Mouse (Mus musculus): ENCODE measurements at regions not wholly inside any gene's neighbourhood (a gene's known extent, or its start where the extent isn't known, plus 50 kb on each side); places are given as distances from the start of the nearest gene placed in this dataset.

DNA sequence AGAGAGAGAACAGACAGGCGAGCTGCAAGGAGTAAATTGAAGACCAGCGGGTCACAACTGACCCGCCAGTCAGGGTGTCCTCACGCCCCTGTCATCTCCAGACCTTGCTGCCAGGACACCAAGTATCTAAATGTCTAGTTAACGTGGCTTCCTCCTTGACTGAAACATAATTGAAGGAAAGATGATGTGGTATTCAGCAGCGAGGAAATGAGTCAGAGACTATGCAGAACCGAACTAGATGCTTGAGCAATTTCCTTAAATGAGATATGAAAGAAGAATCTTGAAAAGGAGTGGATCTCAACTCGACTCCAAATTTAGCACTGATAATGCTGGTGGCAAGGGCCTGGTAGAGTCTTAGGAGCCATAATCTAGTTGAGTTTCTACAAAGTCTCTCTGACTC lies 329.3 kb upstream of the Fam92a start:
- H3K36me3 ChIP-seq, result no peaks in the 10 kb centered on the region

DNA sequence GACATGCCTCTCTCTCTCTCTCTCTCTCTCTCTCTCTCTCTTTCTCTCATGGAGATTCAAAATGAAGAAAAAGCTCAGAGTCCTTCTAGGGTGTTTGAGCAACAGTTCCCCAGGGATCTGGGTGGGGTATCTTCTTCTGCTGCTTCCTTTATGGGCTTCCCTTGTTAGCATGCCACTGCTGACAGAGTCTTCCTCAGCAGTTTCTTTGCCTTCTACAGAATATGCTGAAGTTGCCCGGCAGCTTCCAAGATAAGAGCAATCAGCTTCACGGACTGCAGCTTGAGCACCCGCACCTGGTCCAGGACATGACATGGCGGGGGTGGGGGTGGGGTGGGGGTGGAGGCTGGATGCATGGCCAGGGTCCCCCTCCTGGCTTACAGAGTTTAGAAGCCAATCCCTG lies 326.6 kb upstream of the Fam92a start:
- no peaks in the 10 kb centered on the region for H3K4me1 ChIP-seq
- H3K9ac ChIP-seq, result no peak overlapping the region
- no peaks in the 10 kb centered on the region for H3K9me3 ChIP-seq (replicated peaks)
- H3K4me2 ChIP-seq, result no peak overlapping the region
- H3K4me3 ChIP-seq (replicated peaks), result no peak overlapping the region
- no peaks in the 10 kb centered on the region for H3K27me3 ChIP-seq
- no peak overlapping the region for H3K27ac ChIP-seq
- no peaks in the 10 kb centered on the region for H3K36me3 ChIP-seq
- no peak for ATAC-seq (replicated peaks; ENCODE audit: low FRiP score)
- WGBS, result 71% methylated on average over 4 of the region's 4 CpGs

More for the DNA sequence above, 329.3 kb upstream of the Fam92a start:
- no peak overlapping the region for H3K4me2 ChIP-seq
- no peaks in the 10 kb centered on the region for H3K27me3 ChIP-seq
- no peak overlapping the region for H3K9ac ChIP-seq
- no peak for ATAC-seq (replicated peaks; ENCODE audit: low FRiP score)
- no peaks in the 10 kb centered on the region for H3K4me1 ChIP-seq
- H3K4me3 ChIP-seq (replicated peaks), result no peak overlapping the region
- H3K27ac ChIP-seq, result no peak overlapping the region
- WGBS, result 80% methylated on average over 8 of the region's 8 CpGs
- no peaks in the 10 kb centered on the region for H3K9me3 ChIP-seq (replicated peaks)

DNA sequence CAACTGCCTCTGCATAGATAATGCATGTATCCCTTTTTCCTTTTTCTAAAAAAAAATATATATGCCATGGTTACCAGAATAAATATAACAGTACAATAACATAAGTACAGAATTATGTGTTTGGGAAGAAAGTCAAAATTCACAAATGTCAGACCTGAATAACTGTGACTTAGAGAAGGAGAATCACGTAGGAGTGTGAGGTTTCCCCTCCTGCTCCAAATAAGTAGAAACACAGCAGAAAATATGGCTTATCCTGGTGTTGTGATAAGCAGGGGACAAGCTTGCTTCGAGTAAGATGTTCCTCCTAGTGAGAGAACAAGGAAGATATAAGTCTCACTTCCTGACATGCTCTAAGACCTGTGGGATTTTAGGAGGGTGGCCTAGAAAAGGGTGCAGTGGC lies 320.7 kb upstream of the Fam92a start:
- no peak for ATAC-seq (replicated peaks; ENCODE audit: low FRiP score)
- Histone ChIP-seq H3K4me1 (no peaks in the 10 kb centered on the region), H3K9me3 (replicated peaks) (no peaks in the 10 kb centered on the region), H3K4me3 (replicated peaks) (no peak overlapping the region), H3K36me3 (no peaks in the 10 kb centered on the region), H3K27me3 (no peaks in the 10 kb centered on the region), H3K4me2 (no peak overlapping the region), H3K9ac (no peak overlapping the region), H3K27ac (no peak overlapping the region)
- 66% methylated on average over 2 of the region's 2 CpGs for WGBS

DNA sequence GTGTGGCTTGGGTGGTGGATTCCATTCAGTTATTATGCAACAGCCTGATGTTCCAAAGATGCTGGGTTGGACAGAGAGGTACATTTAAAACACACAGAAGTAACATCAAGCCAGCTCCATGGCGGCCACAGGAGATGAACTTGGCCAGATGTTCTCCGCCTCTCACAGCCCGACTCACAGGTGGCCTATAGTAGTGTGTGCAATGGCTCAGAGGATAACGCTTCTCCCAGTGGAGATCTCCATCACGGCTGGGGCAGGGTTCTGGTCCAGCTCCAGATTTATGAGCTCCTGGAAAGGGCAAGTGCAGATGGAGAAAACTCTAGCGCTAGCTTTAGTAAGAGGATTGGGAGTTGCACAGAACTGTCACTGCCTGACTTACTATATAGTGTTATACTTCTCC lies 319.5 kb upstream of the Fam92a start:
- Histone ChIP-seq H3K36me3 (no peaks in the 10 kb centered on the region), H3K4me3 (replicated peaks) (no peak overlapping the region), H3K4me2 (no peak overlapping the region), H3K9ac (no peak overlapping the region), H3K9me3 (replicated peaks) (no peaks in the 10 kb centered on the region), H3K27me3 (no peaks in the 10 kb centered on the region), H3K4me1 (no peaks in the 10 kb centered on the region), H3K27ac (no peak overlapping the region)
- ATAC-seq (replicated peaks; ENCODE audit: low FRiP score), result no peak
- 65% methylated on average over 6 of the region's 6 CpGs for WGBS

DNA sequence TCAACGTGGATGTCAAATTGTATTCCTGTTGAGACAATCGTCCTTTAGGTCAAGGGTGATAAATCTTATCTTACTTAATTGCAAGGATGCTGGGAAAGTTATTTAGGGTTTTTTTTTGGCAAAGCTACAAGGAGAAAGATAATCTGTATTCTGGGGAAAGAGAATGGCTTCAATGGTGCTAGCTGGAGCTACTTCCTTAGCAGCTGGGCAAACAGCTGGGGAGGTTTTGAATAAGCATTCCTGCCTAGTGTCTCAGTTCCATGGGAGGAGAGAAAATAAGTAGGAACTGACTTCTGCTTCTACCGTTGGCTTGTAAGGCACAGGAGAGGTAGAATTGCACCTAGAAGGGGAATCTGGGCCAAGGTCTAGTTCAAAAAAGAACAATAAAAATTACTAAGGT lies 318.3 kb upstream of the Fam92a start:
- Histone ChIP-seq H3K27me3 (no peaks in the 10 kb centered on the region), H3K27ac (no peak overlapping the region), H3K9me3 (replicated peaks) (no peaks in the 10 kb centered on the region), H3K4me2 (no peak overlapping the region), H3K36me3 (no peaks in the 10 kb centered on the region), H3K4me3 (replicated peaks) (no peak overlapping the region), H3K4me1 (no peaks in the 10 kb centered on the region), H3K9ac (no peak overlapping the region)
- WGBS, result 43% methylated on average over 3 of the region's 3 CpGs
- no peak for ATAC-seq (replicated peaks; ENCODE audit: low FRiP score)

DNA sequence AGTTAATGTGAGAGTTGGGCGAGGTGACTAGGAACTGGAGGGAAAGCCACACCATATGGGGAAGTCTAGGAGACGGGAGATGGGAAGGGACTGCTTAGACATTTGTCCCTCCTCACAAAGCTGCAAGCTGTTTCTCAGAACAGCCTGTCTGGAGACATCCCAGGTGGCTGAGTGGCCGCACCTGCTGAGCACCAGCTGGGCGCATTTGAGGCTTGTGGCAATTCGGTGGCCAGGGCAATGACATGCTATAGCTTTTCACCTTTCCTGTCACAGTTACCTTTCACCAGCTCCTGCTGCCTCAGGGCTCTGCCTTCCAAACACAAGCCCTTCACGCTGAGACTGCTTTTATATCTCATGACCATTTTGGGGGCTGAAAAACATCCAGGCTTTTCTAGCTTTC lies 317.5 kb upstream of the Fam92a start:
- Histone ChIP-seq H3K36me3 (no peaks in the 10 kb centered on the region), H3K4me2 (no peak overlapping the region), H3K9me3 (replicated peaks) (no peaks in the 10 kb centered on the region), H3K4me1 (no peaks in the 10 kb centered on the region), H3K27ac (no peak overlapping the region), H3K4me3 (replicated peaks) (no peak overlapping the region), H3K9ac (no peak overlapping the region), H3K27me3 (no peaks in the 10 kb centered on the region)
- no peak for ATAC-seq (replicated peaks; ENCODE audit: low FRiP score)
- WGBS, result 60% methylated on average over 6 of the region's 6 CpGs

DNA sequence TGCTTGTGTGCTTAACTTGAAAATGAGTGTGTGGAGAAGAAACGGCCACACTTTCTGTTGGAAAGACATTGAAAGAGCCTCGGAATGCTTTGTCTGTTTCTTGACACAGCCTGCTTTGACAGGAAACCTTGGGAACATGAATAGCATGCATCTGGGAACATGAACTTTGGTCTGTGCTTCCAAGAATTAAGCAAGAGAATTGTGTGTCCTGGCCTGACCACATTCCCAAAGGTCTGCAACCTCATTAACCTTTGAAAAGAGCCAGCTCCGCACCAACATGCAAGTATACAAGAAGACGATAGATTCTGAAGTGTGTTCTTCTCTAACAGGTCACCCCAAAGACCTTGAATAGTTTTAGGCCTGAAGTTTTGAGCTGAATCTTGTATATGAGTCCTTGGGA lies 309.7 kb upstream of the Fam92a start:
- H3K27ac ChIP-seq, result no peak overlapping the region
- no peaks in the 10 kb centered on the region for H3K4me1 ChIP-seq
- H3K36me3 ChIP-seq, result no peaks in the 10 kb centered on the region
- no peak overlapping the region for H3K4me2 ChIP-seq
- no peaks in the 10 kb centered on the region for H3K27me3 ChIP-seq
- no peak overlapping the region for H3K9ac ChIP-seq
- 82% methylated on average over 4 of the region's 4 CpGs for WGBS
- ATAC-seq (replicated peaks; ENCODE audit: low FRiP score), result no peak
- H3K9me3 ChIP-seq (replicated peaks), result no peaks in the 10 kb centered on the region
- H3K4me3 ChIP-seq (replicated peaks), result no peak overlapping the region

DNA sequence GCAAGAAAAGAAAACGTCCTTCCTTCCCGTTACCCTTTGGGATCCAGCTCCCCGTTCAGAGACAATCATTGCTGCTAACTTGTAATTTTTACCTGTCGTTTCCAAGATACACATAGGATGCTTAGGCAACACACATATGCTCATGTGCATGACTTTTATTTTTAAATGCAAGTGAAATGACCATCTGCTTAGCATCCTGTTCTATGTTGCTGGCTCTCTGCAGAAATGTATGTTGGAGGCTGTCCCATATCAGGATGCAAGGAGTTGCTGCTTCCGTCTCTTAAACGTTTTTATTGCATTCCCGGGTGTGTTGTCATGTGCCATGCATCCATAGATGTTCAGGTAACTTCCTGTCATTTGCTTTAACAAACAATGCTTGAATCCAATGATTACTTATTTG lies 304.9 kb upstream of the Fam92a start:
- no peak overlapping the region for H3K9ac ChIP-seq
- H3K9me3 ChIP-seq (replicated peaks), result no peaks in the 10 kb centered on the region
- H3K4me1 ChIP-seq, result no peaks in the 10 kb centered on the region
- no peak overlapping the region for H3K4me2 ChIP-seq
- no peak for ATAC-seq (replicated peaks; ENCODE audit: low FRiP score)
- no peaks in the 10 kb centered on the region for H3K27me3 ChIP-seq
- H3K36me3 ChIP-seq, result no peaks in the 10 kb centered on the region
- no peak overlapping the region for H3K27ac ChIP-seq
- no peak overlapping the region for H3K4me3 ChIP-seq (replicated peaks)
- 72% methylated on average over 7 of the region's 7 CpGs for WGBS

DNA sequence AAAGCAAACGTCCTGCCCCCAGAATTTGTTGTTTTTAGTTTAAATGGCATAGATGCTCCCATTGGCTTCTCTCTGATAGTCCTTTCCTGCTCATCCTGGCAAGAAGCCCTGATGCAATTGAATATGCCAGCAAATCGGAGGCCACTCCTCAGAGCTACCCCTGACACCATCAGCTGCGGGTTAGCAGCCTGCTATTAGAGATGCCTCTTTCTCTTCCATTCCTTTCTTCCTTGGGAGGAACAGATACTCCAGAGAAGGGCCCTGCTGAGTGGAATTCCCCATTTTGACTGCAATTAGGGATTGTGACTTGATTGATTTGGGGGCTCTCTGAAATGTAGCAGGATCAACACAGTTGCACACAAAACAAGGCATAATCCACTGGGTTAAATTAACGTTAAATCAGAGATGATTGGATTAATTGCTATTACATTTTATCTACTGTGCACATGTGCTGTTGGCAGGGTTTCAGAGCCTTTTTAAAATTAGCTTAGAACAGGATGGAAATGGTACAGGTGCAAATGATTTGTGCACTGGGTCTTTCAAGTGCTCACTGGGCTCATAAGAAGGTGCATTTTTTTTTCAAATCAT lies 303.3 kb upstream of the Fam92a start:
- ATAC-seq (replicated peaks; ENCODE audit: low FRiP score), result no peak
- WGBS, result 64% methylated on average over 4 of the region's 4 CpGs
- H3K27me3 ChIP-seq, result no peaks in the 10 kb centered on the region
- no peak overlapping the region for H3K9ac ChIP-seq
- H3K4me3 ChIP-seq (replicated peaks), result no peak overlapping the region
- H3K4me1 ChIP-seq, result no peaks in the 10 kb centered on the region
- no peak overlapping the region for H3K27ac ChIP-seq
- no peaks in the 10 kb centered on the region for H3K9me3 ChIP-seq (replicated peaks)
- H3K36me3 ChIP-seq, result no peaks in the 10 kb centered on the region
- H3K4me2 ChIP-seq, result no peak overlapping the region

DNA sequence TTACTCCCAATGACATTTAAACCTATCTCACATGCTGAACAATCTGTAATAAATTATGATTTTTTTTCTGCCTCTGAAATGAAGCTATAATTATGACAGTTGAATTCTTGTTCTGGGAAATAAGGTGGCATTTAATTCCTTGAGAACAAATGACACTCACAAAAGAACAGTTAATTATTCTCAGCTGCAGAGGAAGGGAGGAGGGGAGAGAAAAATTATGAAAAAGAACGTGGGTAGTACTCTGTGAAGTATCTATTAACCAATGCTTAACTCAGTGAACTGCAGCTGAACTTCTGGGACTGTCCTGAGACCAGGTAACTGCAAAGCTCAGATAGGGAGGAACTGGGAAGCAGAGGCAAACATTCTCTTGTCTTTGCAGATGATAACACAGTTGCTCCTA lies 302.6 kb upstream of the Fam92a start:
- H3K9me3 ChIP-seq (replicated peaks), result no peaks in the 10 kb centered on the region
- no peaks in the 10 kb centered on the region for H3K36me3 ChIP-seq
- no peak overlapping the region for H3K4me3 ChIP-seq (replicated peaks)
- no peak for ATAC-seq (replicated peaks; ENCODE audit: low FRiP score)
- no peak overlapping the region for H3K4me2 ChIP-seq
- 43% methylated on average over 1 of the region's 1 CpGs for WGBS
- H3K4me1 ChIP-seq, result no peaks in the 10 kb centered on the region
- H3K27ac ChIP-seq, result no peak overlapping the region
- no peak overlapping the region for H3K9ac ChIP-seq
- H3K27me3 ChIP-seq, result no peaks in the 10 kb centered on the region

DNA sequence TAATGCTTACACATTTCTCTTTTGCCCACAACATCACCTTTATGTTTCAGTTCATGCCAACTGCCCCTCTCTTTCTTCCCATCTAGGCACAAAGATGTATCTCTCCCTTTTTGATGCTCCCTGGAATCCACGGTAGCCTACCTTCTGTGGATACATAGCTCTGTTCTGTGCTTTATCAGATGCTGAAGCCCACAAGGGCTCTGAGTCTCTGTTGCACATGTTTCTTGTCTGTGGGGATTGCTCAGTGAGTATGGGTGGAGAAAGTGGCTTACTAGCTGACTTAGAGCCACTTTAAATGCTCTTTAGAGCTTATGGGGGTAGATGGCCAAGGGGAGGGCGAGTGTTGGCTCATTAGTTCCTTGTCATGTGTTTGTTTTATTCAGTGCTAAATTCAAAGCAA lies 289.9 kb upstream of the Fam92a start:
- Histone ChIP-seq H3K27me3 (no peaks in the 10 kb centered on the region), H3K36me3 (no peaks in the 10 kb centered on the region), H3K4me2 (no peak overlapping the region), H3K9ac (no peak overlapping the region), H3K9me3 (replicated peaks) (no peaks in the 10 kb centered on the region), H3K27ac (no peak overlapping the region), H3K4me1 (0 out of 2 replicates have a peak, but pooled peaks cover 3% of the 10 kb centered on the region), H3K4me3 (replicated peaks) (no peak overlapping the region)
- WGBS, result 66% methylated on average over 2 of the region's 2 CpGs
- ATAC-seq (replicated peaks; ENCODE audit: low FRiP score), result no peak

DNA sequence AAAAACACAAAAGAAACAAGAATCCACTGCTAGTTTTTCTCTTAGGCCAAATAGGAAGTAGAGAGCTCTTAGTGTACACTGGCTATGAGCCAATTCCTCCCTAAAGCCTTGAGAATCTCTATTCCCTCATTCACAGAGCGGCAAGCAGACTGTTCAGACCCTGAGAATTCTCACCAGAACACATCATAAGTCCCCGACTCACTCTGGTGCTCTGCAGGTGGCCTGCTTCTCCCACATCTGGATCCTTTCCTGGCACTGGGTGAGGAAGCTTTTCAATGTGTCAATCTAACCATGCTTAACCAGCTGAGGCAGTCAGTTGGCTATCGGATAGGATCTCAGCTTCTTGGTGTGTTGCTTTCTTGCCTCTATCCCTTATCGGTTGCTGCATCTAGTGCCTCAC lies 289.4 kb upstream of the Fam92a start:
- H3K27ac ChIP-seq, result no peak overlapping the region
- H3K4me1 ChIP-seq, result 0 out of 2 replicates have a peak, but pooled peaks cover 3% of the 10 kb centered on the region
- no peaks in the 10 kb centered on the region for H3K36me3 ChIP-seq
- no peaks in the 10 kb centered on the region for H3K9me3 ChIP-seq (replicated peaks)
- H3K27me3 ChIP-seq, result no peaks in the 10 kb centered on the region
- H3K4me2 ChIP-seq, result no peak overlapping the region
- 61% methylated on average over 4 of the region's 4 CpGs for WGBS
- no peak for ATAC-seq (replicated peaks; ENCODE audit: low FRiP score)
- no peak overlapping the region for H3K9ac ChIP-seq
- no peak overlapping the region for H3K4me3 ChIP-seq (replicated peaks)

DNA sequence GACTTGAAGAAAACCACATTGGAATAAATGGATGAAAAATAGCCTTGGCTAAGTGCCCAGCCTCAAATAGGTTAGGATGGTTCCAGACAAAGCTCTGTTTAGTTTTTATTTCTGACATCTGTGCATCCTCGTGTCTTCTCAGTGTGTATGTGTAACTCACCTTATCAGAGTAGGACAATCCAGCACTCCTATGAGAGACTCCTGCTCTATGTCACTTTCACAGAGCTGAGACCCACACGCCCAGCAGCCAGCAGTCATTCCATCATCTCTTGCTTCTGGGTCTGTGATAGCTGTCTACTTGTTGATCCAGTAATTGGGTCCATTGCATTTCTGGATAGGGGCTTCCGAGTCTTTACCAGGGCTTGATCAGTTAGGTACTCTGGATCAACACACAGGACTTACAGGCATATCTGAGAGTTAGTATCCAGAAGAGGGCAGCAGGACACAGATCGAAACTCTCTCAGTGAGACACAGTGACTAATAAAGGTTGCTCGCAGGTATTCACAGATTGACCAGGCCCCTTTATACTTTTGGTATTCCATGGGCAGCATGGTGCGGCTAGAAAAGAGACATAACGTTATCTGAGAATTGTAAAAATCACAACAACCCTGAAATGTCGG lies 286.3 kb upstream of the Fam92a start:
- 82% methylated on average over 8 of the region's 8 CpGs for WGBS
- Histone ChIP-seq H3K9me3 (replicated peaks) (no peaks in the 10 kb centered on the region), H3K4me1 (0 out of 2 replicates have a peak, but pooled peaks cover 3% of the 10 kb centered on the region), H3K36me3 (no peaks in the 10 kb centered on the region), H3K4me3 (replicated peaks) (no peak overlapping the region), H3K4me2 (no peak overlapping the region), H3K27ac (no peak overlapping the region), H3K27me3 (no peaks in the 10 kb centered on the region), H3K9ac (no peak overlapping the region)
- ATAC-seq (replicated peaks; ENCODE audit: low FRiP score), result no peak
